Mouse (Mus musculus) lung, embryonic 16.5 days (tissue): ENCODE data around the gene Med9. TPM values are rescaled to one million over a fixed set of nuclear protein-coding genes. Genes with fewer than 3 reads are reported as not detected.

ENCODE experiments used
- ATAC-seq: fragments of 200-750 bp; cut with Nextera tagmentation; 2 replicates; pipeline ENCODE4 v1.8.0; 2017; ENCODE audit warnings: low read depth, mild to moderate bottlenecking, moderate library complexity
- H3K27ac ChIP-seq: fragments of 300-500 bp; sonication (generic); 2 replicates; pipeline ENCODE4 v1.5.1; 2014; ENCODE audit warnings: mild to moderate bottlenecking, control low read depth, low read length
- H3K27me3 ChIP-seq: fragments of 300-500 bp; sonication (generic); 2 replicates; pipeline ENCODE4 v1.6.1; 2014; ENCODE audit warnings: low read depth, low read length, mixed read lengths; ENCODE audit not compliant: control insufficient read depth, insufficient read depth
- H3K36me3 ChIP-seq: fragments of 300-500 bp; sonication (generic); 2 replicates; pipeline ENCODE4 v1.6.1; 2014; ENCODE audit warnings: low read length; ENCODE audit not compliant: control insufficient read depth, insufficient read depth
- H3K4me1 ChIP-seq: fragments of 300-500 bp; sonication (generic); replicated peaks from 2 replicates; pipeline ENCODE4 v1.6.1; 2014; ENCODE audit warnings: low read length, mixed read lengths; ENCODE audit not compliant: control insufficient read depth, insufficient read depth
- H3K4me2 ChIP-seq: fragments of 300-500 bp; sonication (generic); 2 replicates; pipeline ENCODE4 v1.6.1; 2014; ENCODE audit warnings: low read depth, low read length, control low read depth
- H3K4me3 ChIP-seq: fragments of 300-500 bp; sonication (generic); 2 replicates; pipeline ENCODE4 v1.5.1; 2014; ENCODE audit warnings: mild to moderate bottlenecking, low read length, control low read depth
- H3K9ac ChIP-seq: fragments of 300-500 bp; sonication (generic); 2 replicates; pipeline ENCODE4 v1.6.1; 2014; ENCODE audit warnings: low read length, control low read depth
- H3K9me3 ChIP-seq: fragments of 300-500 bp; sonication (generic); 2 replicates; pipeline ENCODE4 v1.6.1; 2016; ENCODE audit warnings: low read length; ENCODE audit not compliant: control insufficient read depth
- WGBS: fragments of 180-500 bp; shearing (Covaris S2); extraction: QIAGEN DNeasy Blood & Tissue Kit; methylation state at CpG from one replicate; pipeline ENCODE4 v1.1.7; 2014; 5-methylcytosine and 5-hydroxymethylcytosine counted together
- polyA plus RNA-seq: library from polyadenylated mRNA; unstranded; fragments of >200 nt; fragmentation: Nextera tagmentation; extraction: Ambion mirVana; gene quantifications from 2 replicates; pipeline ENCODE4 v1.2.1, GENCODE M21; 2015

Med9 gene
- polyA plus RNA-seq, 1 experiment from 2014 or later, result 49.6 TPM

GRCm38 (mm10) chr11:59913702-59914101, 34.3 kb upstream of the Med9 start:
- Histone ChIP-seq H3K36me3 (no peaks in the 10 kb centered on the region), H3K9me3 (no peaks in the 10 kb centered on the region), H3K27ac (no peak overlapping the region), H3K4me1 (no peaks in the 10 kb centered on the region; the same call in 1 of the 2 replicates), H3K27me3 (no peaks in the 10 kb centered on the region), H3K4me2 (no peak overlapping the region), H3K4me3 (no peak overlapping the region), H3K9ac (no peak overlapping the region)
- no peak for ATAC-seq
- 83% methylated on average over 4 of the region's 4 CpGs for WGBS

GRCm38 (mm10) chr11:59918014-59918413, 30.0 kb upstream of the Med9 start:
- H3K9ac ChIP-seq, result no peak overlapping the region
- 24% methylated on average over 4 of the region's 4 CpGs for WGBS
- peak; percentile 45; the same call in 1 of the 2 replicates for ATAC-seq

GRCm38 (mm10) chr11:59919401-59919800, 28.6 kb upstream of the Med9 start:
- Histone ChIP-seq H3K27ac (no peak overlapping the region), H3K4me2 (no peak overlapping the region), H3K36me3 (no peaks in the 10 kb centered on the region), H3K4me1 (no peaks in the 10 kb centered on the region), H3K9me3 (no peaks in the 10 kb centered on the region), H3K27me3 (no peaks in the 10 kb centered on the region), H3K4me3 (no peak overlapping the region), H3K9ac (no peak overlapping the region)
- 49% methylated on average over 3 of the region's 3 CpGs for WGBS
- no peak for ATAC-seq

More at GRCm38 (mm10) chr11:59918014-59918413, 30.0 kb upstream of the Med9 start:
- H3K4me1 ChIP-seq, result no peaks in the 10 kb centered on the region
- H3K27ac ChIP-seq, result no peak overlapping the region
- H3K27me3 ChIP-seq, result no peaks in the 10 kb centered on the region
- H3K4me3 ChIP-seq, result no peak overlapping the region
- H3K4me2 ChIP-seq, result no peak overlapping the region
- no peaks in the 10 kb centered on the region for H3K36me3 ChIP-seq
- no peaks in the 10 kb centered on the region for H3K9me3 ChIP-seq

DNA sequence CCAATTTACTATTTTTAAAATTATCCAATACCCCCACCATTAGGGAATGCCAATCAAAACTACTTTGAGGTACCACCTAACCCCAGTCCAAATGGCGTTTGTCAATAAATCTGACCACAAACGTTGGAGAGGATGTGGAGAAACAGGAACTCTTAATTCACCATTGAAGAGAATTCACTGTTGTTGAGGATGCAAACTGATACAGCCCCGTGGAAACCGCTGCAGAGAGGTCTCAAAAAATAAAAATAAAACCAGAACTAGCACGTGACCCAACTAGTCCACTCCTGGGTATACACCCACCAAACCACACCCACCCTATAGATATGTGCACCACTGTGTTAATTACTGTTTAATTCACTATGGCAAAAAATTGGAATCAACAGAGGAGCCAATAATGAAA, 27.7 kb upstream of the Med9 start:
- WGBS, result 67% methylated on average over 5 of the region's 5 CpGs
- Histone ChIP-seq H3K27ac (no peak overlapping the region), H3K27me3 (no peaks in the 10 kb centered on the region), H3K4me3 (no peak overlapping the region), H3K36me3 (no peaks in the 10 kb centered on the region), H3K9me3 (no peaks in the 10 kb centered on the region), H3K4me2 (no peak overlapping the region), H3K4me1 (no peaks in the 10 kb centered on the region), H3K9ac (no peak overlapping the region)
- ATAC-seq, result no peak

GRCm38 (mm10) chr11:59921265-59921664, 26.7 kb upstream of the Med9 start:
- Histone ChIP-seq H3K4me2 (0 out of 2 replicates have a peak overlapping the region, but pooled peaks have one; percentile 8), H3K4me1 (no peaks in the 10 kb centered on the region), H3K9ac (no peak overlapping the region), H3K36me3 (no peaks in the 10 kb centered on the region), H3K4me3 (no peak overlapping the region), H3K27ac (no peak overlapping the region), H3K9me3 (no peaks in the 10 kb centered on the region), H3K27me3 (no peaks in the 10 kb centered on the region)
- WGBS, result 10% methylated on average over 7 of the region's 7 CpGs
- ATAC-seq, result peak; percentile 36; the same call in 1 of the 2 replicates

- Histone ChIP-seq H3K27me3 (no peaks in the 10 kb centered on the region), H3K4me1 (0 out of 2 replicates have a peak, but pooled peaks cover 2% of the 10 kb centered on the region), H3K36me3 (no peaks in the 10 kb centered on the region), H3K9ac (no peak overlapping the region), H3K4me3 (no peak overlapping the region), H3K9me3 (no peaks in the 10 kb centered on the region), H3K27ac (no peak overlapping the region), H3K4me2 (no peak overlapping the region)
- 40% methylated on average over 4 of the region's 4 CpGs for WGBS
- no peak for ATAC-seq
Measured at GRCm38 (mm10) chr11:59930031-59930430, 18.0 kb upstream of the Med9 start.

DNA sequence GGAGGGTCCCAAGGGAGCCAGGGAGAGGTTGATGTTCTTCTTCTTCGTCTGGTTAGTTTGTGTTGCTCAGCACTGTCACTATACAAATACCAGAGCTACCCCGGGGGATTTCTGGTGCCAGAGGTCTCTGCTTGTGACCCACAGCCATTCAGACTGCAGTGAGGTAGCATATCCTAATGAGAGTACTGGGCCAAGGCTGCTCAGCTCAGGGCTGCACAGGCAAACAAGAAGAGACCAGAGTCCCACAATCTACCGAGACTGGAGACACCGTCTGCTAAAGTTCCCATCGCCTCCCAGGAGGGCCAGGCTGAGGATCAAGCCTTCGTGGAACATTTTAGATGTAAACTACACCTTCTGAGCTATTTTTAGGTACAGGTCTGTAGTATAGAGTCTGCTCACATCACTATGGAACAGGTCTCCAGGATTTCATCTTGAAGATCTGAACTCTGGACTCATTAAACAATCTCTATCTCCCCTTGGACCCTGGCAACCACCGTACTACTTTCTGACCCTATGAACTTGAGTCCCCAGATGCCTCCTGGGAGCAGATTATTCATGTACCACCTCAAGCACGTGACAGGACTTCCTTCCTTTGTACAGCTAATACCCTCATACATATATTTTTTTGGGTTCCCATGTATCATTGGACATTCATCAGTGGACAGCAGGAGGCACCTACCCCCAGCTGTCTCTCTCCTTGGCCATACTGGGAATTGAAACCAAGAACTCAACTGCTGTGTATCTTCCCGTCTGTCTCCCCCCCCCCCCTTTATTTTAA, 15.3 kb upstream of the Med9 start:
- WGBS, result 62% methylated on average over 9 of the region's 9 CpGs
- no peak for ATAC-seq

DNA sequence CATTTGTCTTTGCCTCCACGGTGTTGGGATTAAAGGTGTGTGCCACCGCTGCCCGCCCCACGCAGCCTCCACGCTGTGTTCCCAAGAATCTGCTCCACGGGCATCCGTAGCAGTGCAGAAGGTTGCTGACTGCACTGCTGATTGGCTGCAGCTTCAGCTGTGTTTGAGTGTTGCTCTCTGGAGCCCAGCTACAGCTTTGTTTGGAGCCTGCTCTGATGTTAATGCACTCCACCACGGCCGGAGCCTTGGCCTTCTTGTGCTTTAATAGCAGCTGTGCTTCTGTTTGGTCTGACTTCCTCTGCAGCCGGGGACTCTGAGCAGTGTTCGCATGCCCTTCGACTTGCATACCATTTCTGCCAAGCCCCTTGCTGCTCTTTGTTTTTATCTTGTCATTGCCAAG, 14.1 kb upstream of the Med9 start:
- H3K9ac ChIP-seq, result no peak overlapping the region
- H3K27me3 ChIP-seq, result no peaks in the 10 kb centered on the region
- H3K9me3 ChIP-seq, result no peaks in the 10 kb centered on the region
- 0 out of 2 replicates have a peak, but pooled peaks cover 2% of the 10 kb centered on the region for H3K4me1 ChIP-seq
- H3K4me3 ChIP-seq, result no peak overlapping the region
- no peak overlapping the region for H3K27ac ChIP-seq
- no peak for ATAC-seq
- H3K4me2 ChIP-seq, result no peak overlapping the region
- 39% methylated on average over 12 of the region's 12 CpGs for WGBS
- H3K36me3 ChIP-seq, result no peaks in the 10 kb centered on the region

More for the DNA sequence above, 15.3 kb upstream of the Med9 start:
- Histone ChIP-seq H3K4me1 (0 out of 2 replicates have a peak, but pooled peaks cover 2% of the 10 kb centered on the region), H3K36me3 (no peaks in the 10 kb centered on the region), H3K4me3 (no peak overlapping the region), H3K27ac (no peak overlapping the region), H3K4me2 (no peak overlapping the region), H3K9ac (no peak overlapping the region), H3K9me3 (no peaks in the 10 kb centered on the region), H3K27me3 (no peaks in the 10 kb centered on the region)

DNA sequence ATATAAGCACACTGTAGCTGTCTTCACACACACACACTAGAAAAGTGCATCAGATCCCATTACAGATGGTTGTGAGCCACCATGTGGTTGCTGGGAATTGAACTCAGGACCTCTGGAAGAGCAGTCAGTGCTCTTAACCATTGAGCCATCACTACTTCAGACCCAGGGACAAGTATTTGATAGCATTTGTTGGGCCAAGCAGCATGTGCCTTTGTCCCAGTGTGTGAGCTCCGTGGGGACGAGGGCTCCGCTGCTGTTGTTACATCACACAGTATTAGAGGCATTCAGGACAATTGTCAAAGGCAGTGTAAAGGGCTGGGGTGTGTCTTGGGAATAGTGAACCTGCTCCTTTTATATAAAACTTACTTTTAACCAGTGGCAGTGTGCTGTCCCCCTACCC, 11.0 kb upstream of the Med9 start:
- H3K9ac ChIP-seq, result no peak overlapping the region
- no peaks in the 10 kb centered on the region for H3K36me3 ChIP-seq
- ATAC-seq, result no peak
- no peak overlapping the region for H3K27ac ChIP-seq
- no peaks in the 10 kb centered on the region for H3K27me3 ChIP-seq
- WGBS, result 72% methylated on average over 3 of the region's 3 CpGs
- no peaks in the 10 kb centered on the region for H3K9me3 ChIP-seq
- 0 out of 2 replicates have a peak, but pooled peaks cover 5% of the 10 kb centered on the region for H3K4me1 ChIP-seq
- H3K4me2 ChIP-seq, result no peak overlapping the region
- H3K4me3 ChIP-seq, result no peak overlapping the region
